Mouse (Mus musculus): ENCODE measurements around the gene Phlpp1. TPM values are rescaled to one million over a fixed set of nuclear protein-coding genes. Genes with fewer than 3 reads are reported as not detected.

Phlpp1 gene
- polyA plus RNA-seq, 1 experiment from 2014 or later = 4.2 TPM

DNA sequence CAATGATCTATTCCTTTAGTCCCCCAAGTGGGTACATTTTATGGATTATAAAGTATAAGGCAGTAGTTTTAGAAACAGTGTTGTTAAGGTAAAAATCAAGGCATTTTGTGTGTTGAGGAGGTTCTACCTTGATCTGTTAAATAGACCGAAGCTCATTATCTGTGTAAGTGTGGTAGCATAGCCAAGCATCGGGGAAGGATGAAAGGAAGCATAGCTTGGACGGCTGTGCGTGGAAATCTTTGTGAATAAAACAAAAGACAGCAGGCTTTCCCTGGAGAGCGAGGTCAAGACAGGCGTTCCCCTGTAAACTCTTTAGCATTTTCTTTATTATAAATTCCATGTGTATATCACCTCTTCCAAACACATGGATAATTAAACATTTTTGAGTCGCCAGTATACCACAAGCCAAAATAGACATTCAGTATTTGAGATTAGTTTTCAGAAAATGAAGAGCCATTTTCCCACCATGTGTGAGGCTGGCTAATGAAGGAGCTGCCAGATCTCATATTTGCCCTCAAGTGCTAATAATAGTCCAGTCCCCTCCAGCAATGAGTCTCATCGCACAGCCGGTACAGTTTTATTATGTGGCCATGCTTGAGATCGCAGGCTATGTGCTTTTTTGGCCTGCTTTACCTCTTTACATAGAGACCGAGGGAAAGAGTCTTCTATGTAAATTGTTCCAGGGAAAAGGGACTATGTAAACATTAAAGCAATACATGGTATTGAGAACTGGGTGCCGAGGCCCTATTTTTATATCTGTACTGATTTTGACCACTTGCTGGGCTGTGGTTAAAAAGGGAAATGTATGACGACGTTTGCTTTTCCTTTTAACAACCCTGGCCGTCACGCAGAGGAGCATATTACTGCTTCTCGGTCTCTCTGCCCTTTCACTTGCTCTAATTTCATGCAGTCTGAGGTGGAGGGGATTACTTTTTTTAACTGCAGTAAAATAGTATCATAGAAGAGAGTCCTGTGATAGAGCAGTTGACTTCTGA is 22.9 kb upstream of the Phlpp1 start:
- no peaks in the 10 kb centered on the region for H3K27me3 ChIP-seq
- no peaks in the 10 kb centered on the region; the same call in 1 of the 2 replicates for H3K9me3 ChIP-seq (replicated peaks)
- no peak for ATAC-seq (replicated peaks; ENCODE audit: insufficient number of reproducible peaks, insufficient read depth, low FRiP score, low read depth)
- H3K36me3 ChIP-seq = no peaks in the 10 kb centered on the region
- no peak overlapping the region for H3K9ac ChIP-seq
- 57% methylated on average over 17 of the region's 17 CpGs for WGBS
- H3K27ac ChIP-seq = peak overlapping the region; percentile 52
- H3K4me3 ChIP-seq = no peak overlapping the region
- H3K4me1 ChIP-seq (replicated peaks) = no peaks in the 10 kb centered on the region
- peak overlapping the region; percentile 16; the same call in 1 of the 2 replicates for H3K4me2 ChIP-seq

DNA sequence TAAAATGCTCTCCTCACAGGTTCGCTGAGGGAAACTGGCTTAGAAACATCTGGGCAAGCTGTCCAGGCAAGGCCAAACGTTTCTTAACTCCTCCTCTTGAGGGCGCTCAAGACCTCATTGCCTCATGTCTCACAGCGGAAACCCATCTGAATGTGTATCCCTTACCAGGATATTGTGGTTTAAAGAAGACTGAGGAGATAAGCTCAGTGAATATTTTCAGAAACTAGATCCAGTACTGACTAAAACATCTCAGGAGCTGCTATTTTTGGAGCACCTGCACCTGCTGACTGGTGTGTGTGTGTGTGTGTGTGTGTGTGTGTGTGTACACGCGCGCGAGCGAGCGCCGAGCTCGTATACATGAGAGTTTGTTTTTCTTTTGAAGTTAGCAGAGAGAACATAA is 19.7 kb upstream of the Phlpp1 start:
- ATAC-seq (replicated peaks; ENCODE audit: insufficient number of reproducible peaks, insufficient read depth, low FRiP score, low read depth) = no peak

DNA sequence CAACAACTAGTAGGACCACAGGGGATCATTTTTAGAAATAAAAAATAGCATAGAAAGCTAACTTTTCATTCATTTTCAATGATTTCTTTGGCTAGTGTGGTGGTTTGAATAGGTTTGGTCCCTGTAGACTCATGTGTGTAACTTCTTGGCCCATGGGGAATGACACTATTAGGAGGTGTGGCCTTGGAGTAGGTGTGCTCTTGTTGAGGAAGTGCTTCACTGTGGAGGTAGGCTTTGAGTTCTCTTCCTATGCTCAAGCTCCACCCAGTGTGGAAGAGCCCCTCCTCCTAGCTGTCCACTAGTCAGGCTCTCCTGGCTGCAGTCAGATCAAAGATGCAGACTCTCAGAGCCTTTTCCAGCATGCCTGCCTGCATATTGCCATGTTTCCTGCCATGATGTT is 18.8 kb upstream of the Phlpp1 start:
- Histone ChIP-seq H3K4me1 (replicated peaks) (no peaks in the 10 kb centered on the region), H3K9me3 (replicated peaks) (no peaks in the 10 kb centered on the region), H3K27me3 (no peaks in the 10 kb centered on the region), H3K27ac (no peak overlapping the region), H3K36me3 (no peaks in the 10 kb centered on the region), H3K4me3 (no peak overlapping the region), H3K4me2 (no peak overlapping the region), H3K9ac (no peak overlapping the region)
- no peak for ATAC-seq (replicated peaks; ENCODE audit: insufficient number of reproducible peaks, insufficient read depth, low FRiP score, low read depth)

More for the DNA sequence above, 19.7 kb upstream of the Phlpp1 start:
- no peak overlapping the region for H3K9ac ChIP-seq
- H3K4me3 ChIP-seq = no peak overlapping the region
- H3K4me2 ChIP-seq = no peak overlapping the region
- 73% methylated on average over 12 of the region's 12 CpGs for WGBS
- H3K27me3 ChIP-seq = no peaks in the 10 kb centered on the region
- no peaks in the 10 kb centered on the region; the same call in 1 of the 2 replicates for H3K9me3 ChIP-seq (replicated peaks)
- H3K36me3 ChIP-seq = no peaks in the 10 kb centered on the region
- no peak overlapping the region for H3K27ac ChIP-seq
- H3K4me1 ChIP-seq (replicated peaks) = no peaks in the 10 kb centered on the region

DNA sequence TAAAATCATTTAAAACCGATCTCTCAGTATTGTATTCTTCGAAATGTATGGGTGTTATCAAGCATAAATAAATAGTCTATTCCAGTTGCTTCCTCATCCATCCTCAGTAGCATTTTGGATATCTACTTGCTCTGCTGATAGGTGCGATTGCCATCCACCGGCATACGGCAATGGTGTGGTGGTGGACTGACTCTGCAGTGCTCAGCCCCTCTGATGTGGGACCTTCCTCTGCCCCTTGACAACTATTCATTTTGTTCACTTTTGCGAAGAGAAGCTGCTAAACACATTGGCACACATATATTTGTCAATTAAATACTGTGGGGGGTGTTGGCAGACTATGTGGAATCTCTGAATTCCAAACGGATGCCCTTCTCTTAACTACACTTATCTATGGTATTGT is 17.0 kb upstream of the Phlpp1 start:
- ATAC-seq (replicated peaks; ENCODE audit: insufficient number of reproducible peaks, insufficient read depth, low FRiP score, low read depth) = no peak
- 81% methylated on average over 7 of the region's 7 CpGs for WGBS

DNA sequence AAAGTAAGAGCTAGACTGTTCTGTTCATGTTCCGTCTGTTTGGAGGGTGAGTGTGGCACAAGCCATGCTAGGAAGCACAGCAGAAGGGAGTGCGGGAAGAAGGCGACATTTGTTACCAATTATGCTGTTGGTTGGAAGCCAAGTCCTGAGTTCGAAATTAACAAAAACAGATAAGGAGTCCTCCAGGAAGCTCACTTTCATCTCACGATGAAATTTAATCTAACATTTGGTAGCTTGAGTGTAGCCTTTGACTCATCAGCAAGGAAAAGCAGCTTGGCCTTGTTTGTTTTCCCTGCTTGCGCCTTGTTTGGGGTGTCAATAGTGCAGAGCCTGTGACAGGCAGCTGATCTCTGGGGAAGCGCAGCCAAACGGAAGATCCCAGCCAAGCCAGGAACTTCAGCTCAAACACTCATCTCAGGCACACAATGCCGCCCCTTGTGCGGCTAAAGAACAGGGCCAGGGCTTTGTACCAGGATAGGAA is 16.4 kb upstream of the Phlpp1 start:
- WGBS = 53% methylated on average over 10 of the region's 10 CpGs
- Histone ChIP-seq H3K4me1 (replicated peaks) (no peaks in the 10 kb centered on the region), H3K9me3 (replicated peaks) (no peaks in the 10 kb centered on the region), H3K4me3 (no peak overlapping the region), H3K9ac (no peak overlapping the region), H3K27me3 (no peaks in the 10 kb centered on the region), H3K4me2 (no peak overlapping the region), H3K27ac (no peak overlapping the region), H3K36me3 (no peaks in the 10 kb centered on the region)
- ATAC-seq (replicated peaks; ENCODE audit: insufficient number of reproducible peaks, insufficient read depth, low FRiP score, low read depth) = no peak

More for the DNA sequence above, 17.0 kb upstream of the Phlpp1 start:
- no peaks in the 10 kb centered on the region for H3K36me3 ChIP-seq
- H3K9me3 ChIP-seq (replicated peaks) = no peaks in the 10 kb centered on the region
- H3K27me3 ChIP-seq = no peaks in the 10 kb centered on the region
- H3K9ac ChIP-seq = no peak overlapping the region
- H3K4me2 ChIP-seq = no peak overlapping the region
- no peaks in the 10 kb centered on the region for H3K4me1 ChIP-seq (replicated peaks)
- H3K27ac ChIP-seq = no peak overlapping the region
- no peak overlapping the region for H3K4me3 ChIP-seq

DNA sequence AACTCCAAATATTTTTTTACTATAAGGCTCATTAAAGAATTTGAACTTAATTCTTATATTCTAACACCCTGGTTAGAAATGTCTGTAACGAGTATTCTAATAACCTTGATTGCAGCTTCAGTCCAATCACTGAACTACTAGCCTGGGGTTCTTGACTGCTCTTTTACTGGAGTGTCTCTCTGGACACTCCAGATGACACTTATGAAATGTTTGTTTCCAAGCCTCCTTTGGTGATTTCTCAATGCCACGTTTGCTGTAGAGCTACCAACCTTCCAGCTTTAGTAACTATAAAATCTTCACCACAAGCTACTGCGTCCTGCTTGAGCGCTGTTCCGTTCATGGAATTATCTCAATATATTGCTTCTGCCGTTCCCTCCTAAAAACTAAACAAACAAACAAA is 15.8 kb upstream of the Phlpp1 start:
- WGBS = 83% methylated on average over 6 of the region's 6 CpGs
- H3K4me1 ChIP-seq (replicated peaks) = no peaks in the 10 kb centered on the region
- H3K36me3 ChIP-seq = no peaks in the 10 kb centered on the region
- no peak overlapping the region for H3K4me2 ChIP-seq
- H3K4me3 ChIP-seq = no peak overlapping the region
- no peaks in the 10 kb centered on the region for H3K9me3 ChIP-seq (replicated peaks)
- no peak overlapping the region for H3K27ac ChIP-seq
- no peaks in the 10 kb centered on the region for H3K27me3 ChIP-seq
- ATAC-seq (replicated peaks; ENCODE audit: insufficient number of reproducible peaks, insufficient read depth, low FRiP score, low read depth) = no peak
- no peak overlapping the region for H3K9ac ChIP-seq

DNA sequence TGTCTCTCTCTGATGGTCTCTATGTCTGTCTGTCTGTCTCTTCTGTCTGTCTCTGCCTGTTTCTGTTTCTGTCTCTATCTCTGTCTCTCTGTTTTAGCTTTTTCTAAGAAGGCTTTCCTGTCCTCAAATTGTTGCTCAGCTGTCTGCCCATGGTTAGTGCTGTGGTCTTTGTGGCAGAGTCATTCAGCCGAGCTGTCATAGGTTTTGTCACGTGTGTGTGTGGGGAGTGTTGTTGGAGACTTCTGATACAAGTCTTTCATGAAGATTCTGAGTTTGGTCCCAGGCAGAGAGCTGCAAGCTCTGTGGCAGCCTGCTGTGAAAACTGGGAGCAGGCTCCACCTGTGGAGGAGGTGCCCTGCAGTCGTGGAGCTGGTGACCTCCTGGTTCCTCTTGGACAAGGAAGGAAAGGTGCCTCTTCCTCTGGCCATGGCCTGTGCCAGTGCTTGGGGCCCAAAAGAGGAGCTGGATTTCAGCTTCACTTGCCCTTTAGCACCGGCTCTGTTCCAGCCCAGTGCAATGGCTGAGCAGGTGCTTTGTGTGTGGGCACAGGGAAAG is 13.5 kb upstream of the Phlpp1 start:
- H3K4me2 ChIP-seq = no peak overlapping the region
- H3K27ac ChIP-seq = no peak overlapping the region
- no peaks in the 10 kb centered on the region for H3K27me3 ChIP-seq
- 57% methylated on average over 4 of the region's 4 CpGs for WGBS
- no peak overlapping the region for H3K4me3 ChIP-seq
- H3K9ac ChIP-seq = no peak overlapping the region
- H3K9me3 ChIP-seq (replicated peaks) = no peaks in the 10 kb centered on the region
- ATAC-seq (replicated peaks; ENCODE audit: insufficient number of reproducible peaks, insufficient read depth, low FRiP score, low read depth) = no peak
- H3K4me1 ChIP-seq (replicated peaks) = no peaks in the 10 kb centered on the region
- no peaks in the 10 kb centered on the region for H3K36me3 ChIP-seq

DNA sequence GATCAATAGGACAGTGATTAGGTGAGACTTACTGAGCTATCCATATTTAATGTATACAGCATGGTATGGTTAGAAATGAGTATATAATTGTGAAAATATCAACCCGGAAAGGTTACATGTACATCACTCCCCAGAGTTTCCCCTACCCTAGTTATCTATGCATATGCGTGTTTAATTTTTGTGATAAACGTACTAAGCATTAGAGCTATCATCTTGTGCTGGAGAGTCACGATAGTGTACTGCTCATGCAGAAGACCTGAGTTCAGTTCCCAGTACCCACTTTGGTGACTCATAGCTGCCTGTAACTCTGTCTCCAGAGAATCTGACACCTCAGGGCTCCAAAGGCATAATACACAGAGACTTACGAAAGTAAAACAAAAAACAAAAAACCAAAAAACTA is 11.9 kb upstream of the Phlpp1 start:
- ATAC-seq (replicated peaks; ENCODE audit: insufficient number of reproducible peaks, insufficient read depth, low FRiP score, low read depth) = no peak
- Histone ChIP-seq H3K27ac (no peak overlapping the region), H3K36me3 (no peaks in the 10 kb centered on the region), H3K9ac (no peak overlapping the region), H3K4me1 (replicated peaks) (no peaks in the 10 kb centered on the region), H3K9me3 (replicated peaks) (no peaks in the 10 kb centered on the region), H3K27me3 (no peaks in the 10 kb centered on the region), H3K4me3 (no peak overlapping the region), H3K4me2 (no peak overlapping the region)
- WGBS = 93% methylated on average over 5 of the region's 5 CpGs

DNA sequence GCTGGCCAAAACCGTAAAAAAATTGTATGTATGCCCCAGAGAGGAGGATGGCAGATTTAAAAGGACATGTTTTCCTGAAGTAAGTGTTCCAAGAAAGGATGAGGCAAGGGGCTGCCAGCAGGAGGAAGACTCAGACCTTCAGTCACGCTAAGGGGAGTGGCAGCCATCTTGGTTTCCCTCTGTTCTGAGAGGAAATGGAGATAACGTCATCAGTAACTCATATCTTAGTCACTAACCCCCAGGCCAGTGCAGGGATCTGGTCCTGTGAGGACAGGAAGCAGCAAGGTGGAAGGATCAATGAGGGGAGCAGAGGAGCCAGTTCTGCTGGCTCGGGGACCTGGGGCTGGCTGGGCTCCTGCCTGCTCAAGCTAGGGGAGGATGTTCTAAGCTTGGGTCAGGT is 10.6 kb upstream of the Phlpp1 start:
- Histone ChIP-seq H3K4me1 (replicated peaks) (no peaks in the 10 kb centered on the region), H3K4me2 (no peak overlapping the region), H3K4me3 (no peak overlapping the region), H3K27ac (no peak overlapping the region), H3K36me3 (no peaks in the 10 kb centered on the region), H3K9me3 (replicated peaks) (no peaks in the 10 kb centered on the region), H3K9ac (no peak overlapping the region), H3K27me3 (no peaks in the 10 kb centered on the region)
- WGBS = 66% methylated on average over 4 of the region's 4 CpGs
- no peak for ATAC-seq (replicated peaks; ENCODE audit: insufficient number of reproducible peaks, insufficient read depth, low FRiP score, low read depth)

DNA sequence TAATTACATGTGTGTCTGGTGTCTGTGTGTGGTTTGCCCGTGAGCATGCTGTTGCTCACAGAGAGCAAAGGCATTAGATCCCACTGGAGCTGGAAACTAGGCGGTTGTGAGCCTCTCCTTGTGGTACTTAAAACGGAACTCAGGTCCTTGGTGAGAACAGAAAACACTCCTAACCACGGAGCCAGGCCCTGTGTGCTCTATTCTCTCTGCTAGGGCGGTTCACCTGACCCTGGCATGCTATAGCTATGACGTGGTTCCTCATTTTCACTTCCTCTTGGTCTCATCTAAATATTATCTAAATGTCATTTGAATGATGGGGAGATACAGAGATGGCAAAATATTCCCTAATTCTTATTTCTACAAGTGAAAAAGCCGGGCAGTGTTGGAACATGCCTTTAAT is 9.0 kb upstream of the Phlpp1 start:
- Histone ChIP-seq H3K4me3 (no peak overlapping the region), H3K9ac (no peak overlapping the region), H3K4me1 (replicated peaks) (no peaks in the 10 kb centered on the region), H3K36me3 (no peaks in the 10 kb centered on the region), H3K9me3 (replicated peaks) (no peaks in the 10 kb centered on the region), H3K27me3 (no peaks in the 10 kb centered on the region), H3K4me2 (no peak overlapping the region), H3K27ac (no peak overlapping the region)
- 76% methylated on average over 7 of the region's 7 CpGs for WGBS
- ATAC-seq (replicated peaks; ENCODE audit: insufficient number of reproducible peaks, insufficient read depth, low FRiP score, low read depth) = no peak

DNA sequence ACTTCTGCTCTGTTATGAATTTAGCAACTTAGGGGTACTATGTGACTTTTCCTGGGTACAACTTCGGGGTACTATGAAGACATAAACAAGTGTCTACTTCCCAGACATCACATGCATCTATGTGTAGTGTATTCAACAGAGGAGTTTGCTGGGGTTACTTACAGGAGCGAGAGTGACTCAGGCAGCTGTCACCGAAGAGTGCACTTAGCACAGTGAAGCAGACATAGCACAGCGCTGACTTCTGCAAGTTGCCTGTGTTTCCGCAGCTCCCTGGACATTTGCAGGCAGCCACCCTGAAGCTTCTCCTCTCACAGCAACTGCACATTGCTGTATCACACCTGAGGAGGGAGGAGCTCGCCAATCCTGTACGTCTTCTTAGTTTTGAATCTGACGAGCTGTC is 8.2 kb upstream of the Phlpp1 start:
- WGBS = 62% methylated on average over 8 of the region's 8 CpGs
- Histone ChIP-seq H3K4me2 (no peak overlapping the region), H3K9me3 (replicated peaks) (no peaks in the 10 kb centered on the region), H3K36me3 (no peaks in the 10 kb centered on the region), H3K27ac (no peak overlapping the region), H3K4me3 (no peak overlapping the region), H3K4me1 (replicated peaks) (no peaks in the 10 kb centered on the region), H3K9ac (no peak overlapping the region), H3K27me3 (no peaks in the 10 kb centered on the region)
- ATAC-seq (replicated peaks; ENCODE audit: insufficient number of reproducible peaks, insufficient read depth, low FRiP score, low read depth) = no peak

Measured in heart, embryonic 15.5 days (tissue).